Mouse (Mus musculus) liver, adult 2 months (tissue): ENCODE measurements around the gene Hprt.

Source experiments
- CTCF ChIP-seq: fragments of 200-500 bp; IDR thresholded peaks from 2 replicates; pipeline ENCODE4 v1.5.1; 2011; ENCODE audit warnings: low read depth, low read length, control low read depth
- POLR2A ChIP-seq: fragments of 200-500 bp; IDR thresholded peaks from 2 replicates; pipeline ENCODE4 v1.6.1; 2011; ENCODE audit warnings: low read length, control low read depth; ENCODE audit not compliant: insufficient read depth; ENCODE audit errors: extremely low read depth

GRCm38 (mm10) chrX:52972680-52973079, 15.3 kb upstream of the Hprt start:
- TF ChIP-seq CTCF = no peak
- no peak for TF ChIP-seq POLR2A
